In the genomic region with DNA sequence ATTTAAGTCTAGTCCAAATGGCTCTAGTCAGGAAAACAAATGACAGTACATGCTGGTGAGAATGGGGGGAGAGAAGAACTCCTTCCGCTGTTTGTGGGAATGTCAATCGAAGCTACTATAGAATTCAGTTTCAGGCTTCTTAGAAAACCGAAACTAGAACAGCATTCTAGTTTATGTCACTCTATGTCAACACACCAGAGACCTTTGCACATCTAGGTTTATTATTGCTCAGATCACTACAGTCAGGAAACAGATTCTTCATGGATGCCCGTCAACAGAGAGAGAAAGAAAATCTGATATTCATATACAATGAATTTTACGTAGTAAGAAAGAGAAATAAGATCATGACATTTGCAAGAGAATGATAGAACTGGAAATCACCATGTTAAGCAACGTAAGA, we compare ENCODE assay signal across 14 mouse cellular contexts.
"Had no signal": no experiment of that assay in that cellular context is flagged by ENCODE, and none has a peak within 500 bp of the region (broad histone marks: within the 10 kb centered on the region; RNA-seq: fewer than 3 reads in every experiment).

No protein-coding gene starts in this region.

- H3K36me3 ChIP-seq: midbrain, embryonic 10.5 days; midbrain, embryonic 13.5 days; neural tube, embryonic 12.5 days; stomach, embryonic 15.5 days had no signal

- DNase-seq: lung, adult 18-20 months; lung, embryonic 14.5 days; lung, postnatal 10 days; lung, postnatal 4 days; right cerebral cortex, postnatal 14 days; thymus, adult 2 months; thymus, postnatal 25 days; thymus, postnatal 4 days had no signal

- H3K4me3 ChIP-seq: midbrain, embryonic 10.5 days; midbrain, embryonic 13.5 days; neural tube, embryonic 12.5 days; stomach, embryonic 15.5 days had no signal

- ATAC-seq: midbrain, embryonic 13.5 days; midbrain, embryonic 16.5 days had no signal

- H3K27me3 ChIP-seq: midbrain, embryonic 13.5 days; neural tube, embryonic 12.5 days; stomach, embryonic 15.5 days had no signal

- H3K4me1 ChIP-seq: midbrain, embryonic 10.5 days; midbrain, embryonic 13.5 days; neural tube, embryonic 12.5 days; stomach, embryonic 15.5 days had no signal

- H3K9me3 ChIP-seq: midbrain, embryonic 10.5 days; midbrain, embryonic 13.5 days; neural tube, embryonic 12.5 days; stomach, embryonic 15.5 days had no signal

- H3K27ac ChIP-seq: midbrain, embryonic 10.5 days; midbrain, embryonic 13.5 days; neural tube, embryonic 12.5 days; stomach, embryonic 15.5 days; stomach, postnatal 0 days had no signal

- H3K9ac ChIP-seq: lung, embryonic 14.5 days; midbrain, embryonic 13.5 days; neural tube, embryonic 12.5 days; stomach, embryonic 15.5 days had no signal

- H3K4me2 ChIP-seq: lung, embryonic 14.5 days; midbrain, embryonic 13.5 days; neural tube, embryonic 12.5 days; stomach, embryonic 15.5 days had no signal
